8 mouse cellular contexts compared by ENCODE assay signal in genomic region chr11:97029686-97030417, GRCm38 (mm10). TPM values are rescaled to one million over a fixed set of nuclear protein-coding genes. Genes with fewer than 3 reads are reported as not detected.
DNase-seq lines count a peak whose midpoint lies in the region; ATAC-seq and TF ChIP-seq lines count a peak whose summit lies in the region.

TSS of gene Scrn2 (plus strand) at chr11:97029938.

- H3K9ac ChIP-seq in heart, embryonic 15.5 days: peak within 1 kb of the TSS; percentile 81
- H3K9ac ChIP-seq in liver, embryonic 14.5 days (replicated peaks): peak within 1 kb of the TSS; percentile 21
- peak within 1 kb of the TSS; percentile 78 for H3K9ac ChIP-seq in stomach, embryonic 16.5 days (ENCODE audit: low read length)

- no peaks in the 10 kb centered on the region for H3K9me3 ChIP-seq in heart, embryonic 15.5 days (replicated peaks)
- no peaks in the 10 kb centered on the region for H3K9me3 ChIP-seq in liver, embryonic 14.5 days (ENCODE audit: control insufficient read depth, low read length)
- no peaks in the 10 kb centered on the region for H3K9me3 ChIP-seq in stomach, embryonic 16.5 days (replicated peaks; ENCODE audit: control insufficient read depth, low read length)

- peaks cover 10% of the 10 kb centered on the region for H3K27me3 ChIP-seq in heart, embryonic 15.5 days
- peaks cover 3% of the 10 kb centered on the region; the same call in 1 of the 2 replicates for H3K27me3 ChIP-seq in liver, embryonic 14.5 days (ENCODE audit: control insufficient read depth, insufficient read depth, low read length)
- no peaks in the 10 kb centered on the region for H3K27me3 ChIP-seq in stomach, embryonic 16.5 days (ENCODE audit: control insufficient read depth, insufficient read depth, low read length)

- peak within 1 kb of the TSS; percentile 75 for H3K4me2 ChIP-seq in heart, embryonic 15.5 days
- peak within 1 kb of the TSS; percentile 63 for H3K4me2 ChIP-seq in liver, embryonic 14.5 days (ENCODE audit: low read depth)
- H3K4me2 ChIP-seq in stomach, embryonic 16.5 days (ENCODE audit: low read depth, low read length): peak within 1 kb of the TSS; percentile 83

- H3K4me1 ChIP-seq in brown adipose tissue, adult 24 weeks (ENCODE audit: control insufficient read depth, insufficient read depth, insufficient read length, low read length): peaks cover 4% of the 10 kb centered on the region
- H3K4me1 ChIP-seq in heart, embryonic 15.5 days (replicated peaks): peaks cover 26% of the 10 kb centered on the region
- peaks cover 0 to 3% of the 10 kb centered on the region in 2 experiments; a peak in 1 of 4 replicates for H3K4me1 ChIP-seq in liver, embryonic 14.5 days (replicated peaks; ENCODE audit: control insufficient read depth in 2 of 2, insufficient read depth in 2 of 2, low read length in 1 of 2)
- H3K4me1 ChIP-seq in stomach, embryonic 16.5 days (ENCODE audit: control insufficient read depth, insufficient read depth, low read length): peaks cover 13% of the 10 kb centered on the region

- H3K27ac ChIP-seq in brown adipose tissue, adult 24 weeks (replicated peaks; ENCODE audit: low read depth, low read length): peak within 1 kb of the TSS; percentile 77
- H3K27ac ChIP-seq in heart, embryonic 15.5 days: peak within 1 kb of the TSS; percentile 85
- no peak within 1 kb of the TSS for H3K27ac ChIP-seq in liver, embryonic 14.5 days
- H3K27ac ChIP-seq in stomach, embryonic 16.5 days (ENCODE audit: low read length): peak within 1 kb of the TSS; percentile 65

- 2% methylated on average over 25 of the region's 25 CpGs for WGBS in heart, embryonic 15.5 days
- whole genome bisulfite sequencing in liver, embryonic 14.5 days (ENCODE audit: insufficient replicate concordance): 3% methylated on average over 25 of the region's 25 CpGs
- under 1% methylated on average over 25 of the region's 25 CpGs for WGBS in stomach, embryonic 16.5 days

- ATAC-seq in erythroid progenitor cell, adult 5-6 weeks (replicated peaks; ENCODE audit: low FRiP score, poor library complexity, severe bottlenecking): peak; percentile 82
- ATAC-seq in heart, embryonic 15.5 days (replicated peaks; ENCODE audit: insufficient number of reproducible peaks, insufficient read depth, low FRiP score, low read depth): peak; percentile 43
- peak; percentile 74 for ATAC-seq in liver, embryonic 14.5 days (ENCODE audit: insufficient read depth)
- peak; percentile 76 for ATAC-seq in stomach, embryonic 16.5 days (ENCODE audit: insufficient read depth, low FRiP score)

- TF ChIP-seq EP300 in liver, embryonic 14.5 days (IDR thresholded peaks at IDR 0.05; ENCODE audit: low read depth): no peak

- H3K36me3 ChIP-seq in heart, embryonic 15.5 days: no peaks in the 10 kb centered on the region; the same call in 1 of the 2 replicates
- no peaks in the 10 kb centered on the region for H3K36me3 ChIP-seq in liver, embryonic 14.5 days (replicated peaks; ENCODE audit: control insufficient read depth, insufficient read depth, low read depth)
- H3K36me3 ChIP-seq in stomach, embryonic 16.5 days (ENCODE audit: control insufficient read depth, insufficient read depth, low read length): no peaks in the 10 kb centered on the region

- peak; percentile 91 for DNase-seq in CD4-positive, CD25-positive, alpha-beta regulatory T cell, adult 2 months (ENCODE audit: low read depth, low spot score)
- peak; percentile 91 for DNase-seq in kidney, postnatal 14 days
- DNase-seq in liver, embryonic 14.5 days (ENCODE audit: low read depth in 3 of 3, low spot score in 3 of 3): peak; percentile 64 to 72 (median 67)
- DNase-seq in neural tube, embryonic 10.5 days (ENCODE audit: extremely low spot score, low spot score): peak; percentile 96

- peak; percentile 96 for TF ChIP-seq CTCF in liver, embryonic 14.5 days (IDR thresholded peaks at IDR 0.05; ENCODE audit: low read depth)

- peak within 1 kb of the TSS; percentile 81 for H3K4me3 ChIP-seq in brown adipose tissue, adult 24 weeks (ENCODE audit: insufficient read depth, low read depth, low read length)
- H3K4me3 ChIP-seq in heart, embryonic 15.5 days: peak within 1 kb of the TSS; percentile 84
- peak within 1 kb of the TSS; percentile 51 to 71 for H3K4me3 ChIP-seq in liver, embryonic 14.5 days (ENCODE audit: insufficient read depth in 1 of 2, low read depth in 2 of 2, low read length in 2 of 2)
- H3K4me3 ChIP-seq in stomach, embryonic 16.5 days (replicated peaks; ENCODE audit: low read length): peak within 1 kb of the TSS; percentile 61

RNA-seq across cellular contexts. Expression of gene Scrn2, which starts in this region (rescaled TPM):
- polyA plus RNA-seq in brown adipose tissue, adult 24 weeks (2012; ENCODE audit: insufficient read depth, insufficient read length, missing spikeins): 13.1 and 13.4 TPM in 2 replicates
- not detected in 2 replicates for total RNA-seq in erythroid progenitor cell, adult 5-6 weeks (2015; ENCODE audit: low replicate concordance)
- total RNA-seq in erythroid progenitor cell, adult 5-6 weeks (2017; ENCODE audit: low replicate concordance): not detected in 2 replicates
- polyA plus RNA-seq in heart, embryonic 15.5 days (2015; fragmentation: Nextera tagmentation; extraction: Ambion mirVana): 14.7 and 20.3 TPM in 2 replicates
- polyA plus RNA-seq in liver, embryonic 14.5 days (2012; rRNA removed): 5.7 and 5.9 TPM in 2 replicates
- polyA plus RNA-seq in liver, embryonic 14.5 days (2014; fragmentation: Nextera tagmentation; extraction: Ambion mirVana): 5.8 and 6.3 TPM in 2 replicates
- polyA plus RNA-seq in stomach, embryonic 16.5 days (2015; fragmentation: Nextera tagmentation; extraction: Ambion mirVana): 20.3 and 20.7 TPM in 2 replicates

Comparison
In these comparisons a context has a peak if more than half of its experiments do, and no peak if none do; other contexts are left out.
1. Peak in ATAC-seq in erythroid progenitor cell, adult 5-6 weeks; RNA of the gene not detected or under 1 TPM.
2. H3K9ac ChIP-seq: peak in every context shown above with its lines; median percentile 81 in heart, embryonic 15.5 days; 78 in stomach, embryonic 16.5 days; 21 in liver, embryonic 14.5 days.